Mouse (Mus musculus): ENCODE data around the gene Gm10762.
"Not testable (repeated sequence)": the region's sequence is repeated elsewhere in the genome, so short reads cannot be mapped to it uniquely, and the experiment has no call there.

The Gm10762 gene

DNA sequence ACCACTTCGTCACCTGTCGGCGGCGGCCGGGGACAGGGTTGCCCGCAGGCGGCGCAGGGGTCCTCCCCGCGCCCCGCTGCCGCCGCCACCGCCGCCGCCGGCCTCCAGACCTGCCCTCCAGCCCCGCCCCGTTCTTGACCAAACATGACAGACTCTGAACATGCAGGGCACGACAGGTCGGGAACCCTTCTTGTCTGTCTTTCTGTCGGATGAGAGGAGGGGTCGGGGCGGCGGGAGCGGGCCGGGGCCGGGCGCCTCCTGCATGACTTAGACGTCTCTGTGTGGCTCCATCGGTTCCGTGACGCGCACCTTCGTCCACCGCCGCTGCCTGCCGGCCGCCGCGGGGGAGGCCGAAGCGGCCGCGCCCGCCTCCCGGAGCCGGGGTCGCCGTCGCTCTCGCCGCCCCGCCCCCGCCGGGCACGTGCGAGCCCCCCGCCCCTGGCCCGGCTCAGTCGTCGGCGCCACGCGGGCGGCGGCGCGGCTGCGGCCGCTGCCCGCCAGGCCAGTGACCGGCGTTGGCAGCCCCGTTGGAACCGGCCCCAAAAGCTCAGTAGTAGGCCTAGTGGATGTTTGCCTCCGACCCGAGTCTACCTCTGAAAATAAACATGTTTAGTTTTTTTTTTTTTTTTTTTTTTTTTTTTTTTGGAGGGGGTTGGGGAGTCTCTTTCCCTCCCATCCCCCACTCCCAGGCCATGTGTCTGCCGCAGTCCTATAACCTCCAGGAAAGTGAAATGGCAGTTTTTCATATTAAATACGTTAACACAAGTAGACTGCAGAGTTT, at the start of gene Gm10762:
TSS of gene Gm10762 (minus strand) at position 65 of the 781 bp plus-strand sequence.
- DNase-seq = peak; percentile 88

- not testable (repeated sequence) for DNase-seq
Observed at GRCm38 (mm10) chr2:129008867-129009266, 41.3 kb upstream of the Gm10762 start.

GRCm38 (mm10) chr2:129006194-129006749, 38.7 kb upstream of the Gm10762 start:
- DNase-seq = no peak

DNA sequence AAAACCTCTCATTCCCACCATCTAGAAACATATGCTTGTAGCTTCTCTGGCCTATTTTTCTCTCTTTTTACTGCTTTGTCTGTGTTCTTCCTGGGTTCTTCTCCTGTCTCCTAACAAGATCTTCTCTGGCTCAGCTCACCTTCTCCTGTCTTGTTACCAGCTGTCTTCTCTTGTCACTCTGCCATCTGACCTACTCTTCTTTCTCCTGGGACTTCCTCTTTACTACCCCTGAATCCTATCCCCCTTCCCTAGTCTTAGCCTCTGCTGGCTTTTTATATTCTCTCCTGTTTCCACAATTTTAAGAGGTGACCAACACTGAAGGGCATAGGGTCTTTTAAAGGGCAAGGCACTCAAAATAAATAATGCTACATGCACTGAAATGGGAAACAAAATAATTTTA, 37.3 kb upstream of the Gm10762 start:
- DNase-seq = no peak

DNA sequence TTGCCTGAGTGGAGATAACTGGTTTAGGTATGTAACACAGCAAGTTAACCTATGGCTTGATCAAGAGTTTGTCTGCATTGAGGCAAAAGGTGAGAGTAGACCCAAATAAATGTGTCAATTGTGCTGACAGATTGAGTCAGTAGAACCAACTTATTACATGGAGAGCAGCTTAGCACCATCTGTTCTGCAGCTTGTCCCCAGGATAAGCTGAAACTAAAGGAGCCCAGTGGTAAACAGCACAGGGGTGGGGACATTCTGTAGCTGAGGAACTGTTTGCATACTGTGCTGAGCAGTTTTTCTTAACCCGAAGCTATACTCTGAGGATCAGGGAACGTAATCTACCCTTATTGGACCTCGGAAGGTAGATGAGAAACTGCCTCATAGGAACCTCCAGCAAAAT, 17.2 kb upstream of the Gm10762 start:
- DNase-seq = no peak

GRCm38 (mm10) chr2:128975572-128975971, 8.0 kb upstream of the Gm10762 start:
- no peak for DNase-seq

DNA sequence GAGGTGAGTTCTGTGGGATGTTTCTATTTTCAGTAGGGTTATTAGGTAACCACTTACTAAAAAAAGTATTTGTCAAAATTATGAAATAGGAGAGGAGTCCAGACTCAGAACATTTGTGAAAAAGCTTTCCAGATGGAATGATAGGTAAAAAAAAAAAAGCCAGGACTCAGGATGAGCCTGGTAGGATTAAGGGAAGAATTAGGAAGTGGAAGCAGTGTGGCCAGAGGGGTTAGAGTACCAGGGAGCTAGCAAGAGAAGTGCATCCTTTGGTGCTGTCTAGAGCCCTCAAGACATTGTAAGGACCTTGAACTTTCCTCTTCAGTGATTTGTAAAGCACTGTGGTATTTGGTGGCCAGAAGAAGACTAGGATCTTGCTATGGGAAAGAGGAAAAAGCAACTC, 4.8 kb upstream of the Gm10762 start:
- no peak for DNase-seq

- DNase-seq = no peak
Observed at GRCm38 (mm10) chr2:128968475-128969083, 1.1 kb upstream of the Gm10762 start.

DNA sequence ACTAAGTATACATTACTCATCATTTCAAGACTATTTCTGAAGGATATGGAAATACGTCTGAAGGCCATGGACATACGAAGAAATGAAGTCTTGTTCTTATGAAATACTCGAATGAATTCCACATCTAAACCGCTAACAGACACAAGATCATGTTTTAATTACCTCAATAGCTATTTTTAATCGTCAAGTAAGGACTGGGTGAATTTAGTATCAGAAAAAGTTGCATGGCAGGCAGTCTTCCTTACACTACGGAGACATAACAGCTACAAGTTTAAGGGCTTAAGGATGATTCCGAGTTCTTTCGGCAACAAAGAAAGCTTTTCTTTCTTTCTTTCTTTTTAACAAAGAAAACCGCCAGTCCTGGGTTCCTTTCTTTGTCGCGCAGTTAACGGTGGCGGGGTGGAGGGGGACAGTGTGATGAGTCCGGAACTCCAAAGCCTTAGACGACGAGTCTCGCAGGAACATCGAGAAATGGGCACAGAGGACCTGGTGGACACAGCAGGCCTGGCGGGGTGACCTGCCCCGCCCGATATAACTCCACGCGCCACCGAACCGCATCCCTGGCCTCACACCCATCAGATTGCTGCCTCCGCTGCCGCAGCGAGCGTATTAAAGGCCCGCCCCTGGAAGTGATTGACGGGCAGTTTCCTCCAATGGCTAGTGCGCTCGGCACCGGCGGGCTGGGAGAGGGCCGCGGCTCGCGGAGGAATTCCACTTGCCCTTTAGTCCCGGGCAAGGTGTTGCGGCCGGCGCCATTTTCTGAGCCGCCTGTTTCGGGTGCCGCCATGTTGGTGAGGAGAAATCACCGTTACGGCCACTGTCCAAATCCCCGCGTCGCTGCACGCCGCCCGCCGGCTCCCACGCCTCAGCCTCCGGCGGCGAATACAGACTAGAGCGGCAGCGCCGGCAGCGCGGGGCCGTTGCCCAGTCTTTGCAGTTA, 614 bp downstream of the Gm10762 start, which contains the start of gene Zc3h6:
TSS of gene Zc3h6 (plus strand) at position 762 of the 940 bp plus-strand sequence.
- peak; percentile 99 for DNase-seq

- no peak for DNase-seq
Observed at GRCm38 (mm10) chr2:128966236-128966635, 1.3 kb downstream of the Gm10762 start.

DNA sequence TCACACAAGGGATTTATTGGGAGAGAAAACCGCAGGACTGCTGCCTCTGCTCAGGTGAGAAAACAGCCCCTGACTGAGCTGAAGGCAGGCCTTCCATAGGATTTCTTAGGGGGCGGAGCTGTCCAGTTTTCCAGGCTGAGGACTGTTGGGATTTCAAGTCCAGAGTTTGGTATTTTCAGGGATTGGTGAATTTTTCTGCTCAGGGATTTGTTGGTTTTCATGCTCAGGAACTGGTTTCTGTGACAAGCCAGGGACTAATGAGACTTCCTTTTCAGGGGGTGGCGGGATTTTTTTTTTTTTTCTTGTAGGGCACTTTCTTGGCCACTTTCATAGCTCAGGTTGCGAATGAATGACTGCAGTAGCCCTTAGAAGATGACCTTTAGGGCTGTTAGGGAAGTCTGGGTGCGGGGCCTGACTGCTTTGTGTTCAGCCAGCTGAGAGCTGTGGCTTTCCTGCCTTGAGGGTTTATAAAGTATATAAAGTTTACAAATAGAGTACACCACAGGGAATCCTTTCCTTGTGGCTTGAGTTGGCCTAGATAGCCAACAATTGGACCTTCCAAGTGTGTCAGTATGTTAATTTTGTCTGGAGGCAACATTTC, 1.9 kb downstream of the Gm10762 start:
- no peak for DNase-seq

DNA sequence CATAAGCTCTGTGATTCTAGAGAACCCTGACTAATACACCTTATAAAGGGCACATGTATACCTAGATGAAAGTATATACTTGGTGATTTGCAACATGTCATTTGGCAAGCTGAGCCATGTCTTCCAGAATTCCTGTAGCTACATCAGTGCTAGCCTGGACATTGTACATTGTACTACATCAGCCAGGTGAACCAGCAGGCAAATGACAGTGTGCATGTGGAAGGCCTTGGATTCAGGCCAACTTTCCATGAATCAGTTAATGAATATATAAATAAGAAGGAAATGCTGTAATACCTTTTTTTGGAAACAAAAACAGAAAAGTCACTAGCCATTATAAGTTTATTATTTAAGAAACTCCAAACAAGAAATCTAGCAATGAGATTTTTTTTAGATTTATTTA, 13.3 kb downstream of the Gm10762 start:
- no peak for DNase-seq

DNA sequence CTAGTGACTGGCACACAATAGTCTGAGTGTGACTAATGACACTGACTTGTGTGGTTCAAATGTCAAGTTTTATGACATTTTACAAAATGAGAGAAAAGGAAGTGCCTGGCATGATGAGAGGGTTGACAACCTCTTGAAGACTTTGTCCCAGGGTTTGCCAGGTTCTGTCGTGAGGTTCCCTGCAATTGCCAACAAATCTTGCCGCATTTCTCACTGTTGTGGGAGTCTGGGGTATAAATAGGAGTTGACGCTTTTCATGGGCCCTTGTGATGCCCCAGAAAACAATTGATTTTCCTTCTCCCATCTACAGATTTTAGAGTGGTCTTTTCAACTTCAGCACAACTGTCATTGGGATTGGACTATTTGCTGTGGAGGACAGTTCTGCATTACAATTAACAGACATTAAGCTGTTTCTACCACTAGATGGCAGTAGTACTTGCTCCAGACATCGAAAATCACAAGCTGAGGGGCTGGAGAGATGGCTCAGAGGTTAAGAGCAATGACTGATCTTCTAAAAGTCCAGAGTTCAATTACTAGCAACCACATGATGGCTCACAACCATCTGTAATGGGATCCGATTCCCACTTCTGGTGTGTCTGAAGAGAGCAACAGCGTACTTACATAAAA, 19.4 kb downstream of the Gm10762 start:
- peak in 1 of 2 experiments; percentile 34 for DNase-seq

GRCm38 (mm10) chr2:128943538-128944528, 23.7 kb downstream of the Gm10762 start, which contains the start of gene Zc3h8:
TSS of gene Zc3h8 (minus strand) at chr2:128944077.
- DNase-seq = peak; percentile 97

DNA sequence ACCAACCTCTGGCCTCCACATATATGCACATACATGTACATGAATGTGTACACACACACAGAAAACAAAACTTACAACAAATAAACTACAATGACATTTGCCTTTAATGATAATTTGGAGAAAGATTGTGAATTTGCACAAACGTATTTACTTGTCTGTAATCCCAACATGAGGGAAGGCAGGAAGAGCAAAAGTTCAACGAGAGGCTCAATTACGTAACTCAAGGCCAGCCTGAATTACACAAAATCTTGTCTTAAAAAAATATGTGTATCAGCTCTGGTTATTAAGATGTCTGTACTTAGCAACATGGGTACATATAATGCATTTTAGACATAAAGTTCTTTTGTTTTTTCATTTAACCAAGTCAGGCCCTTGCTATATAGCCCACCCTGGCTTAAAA, 31.3 kb downstream of the Gm10762 start:
- DNase-seq = no peak

GRCm38 (mm10) chr2:128930704-128931103, 36.8 kb downstream of the Gm10762 start:
- no peak for DNase-seq

DNA sequence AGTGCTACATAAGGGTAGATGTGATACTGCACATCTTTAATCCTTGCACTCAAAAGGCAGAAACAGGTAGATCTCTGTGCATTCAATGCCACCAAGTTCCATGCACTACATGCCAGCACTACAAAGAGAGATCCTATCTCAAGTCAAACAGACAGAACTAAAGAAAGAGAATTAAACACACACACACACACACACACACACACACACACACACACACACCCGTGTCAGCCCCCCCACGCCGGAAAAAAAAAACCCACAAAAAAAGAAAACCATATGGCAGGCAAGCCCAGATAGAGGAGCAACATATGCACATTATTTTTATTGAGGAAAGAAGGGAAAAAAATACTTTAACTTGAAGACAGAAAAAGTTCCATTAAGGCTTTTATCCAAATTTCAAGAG, 39.1 kb downstream of the Gm10762 start:
- no peak for DNase-seq

- no peak for DNase-seq
Observed at GRCm38 (mm10) chr2:128924799-128925198, 42.7 kb downstream of the Gm10762 start.
